Mouse (Mus musculus) CH12.LX (cell line): ENCODE measurements at regions not wholly inside any gene's neighbourhood (a gene's known extent, or its start where the extent isn't known, plus 50 kb on each side); places are given as distances from the start of the nearest gene placed in this dataset.
A peak's percentile ranks its signal among the peaks of the same experiment; 100 is the strongest.

Experiments
- DNase-seq: peaks from one replicate; pipeline ENCODE4 v3.0.0-alpha.2; 2013; ENCODE audit errors: extremely low read depth
- H3K27ac ChIP-seq: 2 replicates; pipeline ENCODE4 v1.5.1; 2012; ENCODE audit warnings: low read depth, mild to moderate bottlenecking, control low read depth, moderate library complexity; ENCODE audit not compliant: insufficient read depth
- H3K27me3 ChIP-seq: replicated peaks from 2 replicates; pipeline ENCODE3; 2012; ENCODE audit warnings: inconsistent platforms
- H3K36me3 ChIP-seq, 2 experiments: replicated peaks in 1 of 2; 2 replicates each; pipeline versions ENCODE3 to v1.6.1; 2012; ENCODE audit warnings: inconsistent platforms in 1 of 2, low read length in 1 of 2, mild to moderate bottlenecking in 1 of 2, mixed read lengths in 1 of 2, moderate library complexity in 1 of 2; ENCODE audit not compliant: control insufficient read depth in 1 of 2, insufficient read depth in 1 of 2
- H3K4me1 ChIP-seq, 2 experiments: 2 replicates each; pipeline ENCODE4 v1.6.1; 2012; ENCODE audit warnings: inconsistent platforms in 1 of 2, moderate library complexity in 1 of 2; ENCODE audit not compliant: insufficient read depth in 2 of 2, control insufficient read depth in 1 of 2
- H3K4me2 ChIP-seq: 2 replicates; pipeline ENCODE4 v1.6.1; 2012; ENCODE audit warnings: low read depth, mild to moderate bottlenecking, control low read depth; ENCODE audit not compliant: poor library complexity, insufficient read depth, severe bottlenecking
- H3K4me3 ChIP-seq, 3 experiments: fragments of 150-350 bp in 1 of 3; sonication (generic) in 1 of 3; replicated peaks in 1 of 3; 2 replicates each; pipeline versions ENCODE3 to v1.5.1; 2011 to 2012; ENCODE audit warnings: low read depth in 2 of 3, low read length in 2 of 3, mild to moderate bottlenecking in 2 of 3, moderate library complexity in 2 of 3, control low read depth in 1 of 3, improper control_type of control experiment in 1 of 3, inconsistent platforms in 1 of 3, mixed read lengths in 1 of 3; ENCODE audit not compliant: poor library complexity in 1 of 3
- H3K79me2 ChIP-seq: replicated peaks from 2 replicates; pipeline ENCODE4 v1.6.1; 2012; ENCODE audit warnings: mild to moderate bottlenecking, moderate library complexity; ENCODE audit not compliant: control insufficient read depth, poor library complexity, insufficient read depth, severe bottlenecking; ENCODE audit errors: extremely low read depth
- H3K9ac ChIP-seq: 2 replicates; pipeline ENCODE4 v1.6.1; 2012; ENCODE audit warnings: low read depth, mild to moderate bottlenecking, control low read depth, moderate library complexity; ENCODE audit not compliant: insufficient read depth
- H3K9me3 ChIP-seq: replicated peaks from 2 replicates; pipeline ENCODE3; 2012; ENCODE audit warnings: low read length, inconsistent platforms, mixed read lengths
- CTCF ChIP-seq, 2 experiments: IDR thresholded peaks in 1 of 2; conservative IDR thresholded peaks in 1 of 2; 2 replicates each; pipeline ENCODE4 v1.5.1; 2011 to 2012; ENCODE audit warnings: low read depth in 2 of 2, low read length in 2 of 2, improper control_type of control experiment in 1 of 2, inconsistent platforms in 1 of 2, mild to moderate bottlenecking in 1 of 2, moderate library complexity in 1 of 2
- E2F4 ChIP-seq: IDR thresholded peaks from 2 replicates; pipeline ENCODE4 v1.6.1; 2011; ENCODE audit warnings: low read depth, low read length, improper control_type of control experiment; ENCODE audit not compliant: insufficient replicate concordance
- EP300 ChIP-seq: IDR thresholded peaks from 2 replicates; pipeline ENCODE4 v1.6.1; 2011; ENCODE audit warnings: low read length, improper control_type of control experiment
- ETS1 ChIP-seq: conservative IDR thresholded peaks from 2 replicates; pipeline ENCODE4 v1.6.1; 2012; ENCODE audit warnings: low read depth, mild to moderate bottlenecking, inconsistent platforms, low read length, improper control_type of control experiment, moderate library complexity
- GABPA ChIP-seq: IDR thresholded peaks from 2 replicates; pipeline ENCODE4 v1.6.1; 2012; ENCODE audit warnings: low read depth, low read length, improper control_type of control experiment, inconsistent platforms; ENCODE audit not compliant: insufficient replicate concordance
- HCFC1 ChIP-seq: IDR thresholded peaks from 2 replicates; pipeline ENCODE4 v1.6.1; 2012; ENCODE audit warnings: low read depth, mild to moderate bottlenecking, inconsistent platforms, low read length, improper control_type of control experiment
- IRF4 ChIP-seq: IDR thresholded peaks from 2 replicates; pipeline ENCODE4 v1.6.1; 2014; ENCODE audit warnings: low read depth, mild to moderate bottlenecking, inconsistent platforms, low read length, improper control_type of control experiment
- JUN ChIP-seq: IDR thresholded peaks from 2 replicates; pipeline ENCODE4 v1.6.1; 2011; ENCODE audit warnings: low read depth, mild to moderate bottlenecking, low read length, improper control_type of control experiment, moderate library complexity; ENCODE audit not compliant: insufficient read depth
- JUND ChIP-seq: conservative IDR thresholded peaks from 2 replicates; pipeline ENCODE4 v1.6.1; 2011; ENCODE audit warnings: low read depth, low read length, improper control_type of control experiment
- MAX ChIP-seq: IDR thresholded peaks from 2 replicates; pipeline ENCODE4 v1.6.1; 2011; ENCODE audit warnings: low read length, improper control_type of control experiment
- MAZ ChIP-seq: IDR thresholded peaks from 2 replicates; pipeline ENCODE4 v1.6.1; 2012; ENCODE audit warnings: low read depth, mild to moderate bottlenecking, inconsistent platforms, low read length, improper control_type of control experiment, moderate library complexity
- NELFE ChIP-seq: IDR thresholded peaks from 2 replicates; pipeline ENCODE4 v1.6.1; 2011; ENCODE audit warnings: low read depth, low read length, improper control_type of control experiment
- PAX5 ChIP-seq: IDR thresholded peaks from 2 replicates; pipeline ENCODE4 v1.6.1; 2012; ENCODE audit warnings: low read length, inconsistent platforms, mixed read lengths
- POLR2A ChIP-seq: IDR thresholded peaks from 2 replicates; pipeline ENCODE4 v1.6.1; 2011; ENCODE audit warnings: low read depth, mild to moderate bottlenecking, improper control_type of control experiment, low read length
- POLR2AphosphoS2 ChIP-seq: IDR thresholded peaks from 2 replicates; pipeline ENCODE4 v1.6.1; 2011; ENCODE audit warnings: low read depth, low read length, improper control_type of control experiment
- RCOR1 ChIP-seq: conservative IDR thresholded peaks from 2 replicates; pipeline ENCODE4 v1.6.1; 2012; ENCODE audit warnings: low read depth, mild to moderate bottlenecking, inconsistent platforms, low read length, improper control_type of control experiment
- SIN3A ChIP-seq: IDR thresholded peaks from 2 replicates; pipeline ENCODE4 v1.6.1; 2012; ENCODE audit warnings: low read length, improper control_type of control experiment, inconsistent platforms
- SMC3 ChIP-seq: IDR thresholded peaks from 2 replicates; pipeline ENCODE4 v1.6.1; 2011; ENCODE audit warnings: low read depth, low read length, improper control_type of control experiment
- TBP ChIP-seq: conservative IDR thresholded peaks from 2 replicates; pipeline ENCODE4 v1.6.1; 2011; ENCODE audit warnings: low read depth, low read length, improper control_type of control experiment
- UBTF ChIP-seq: IDR thresholded peaks from 2 replicates; pipeline ENCODE4 v1.6.1; 2012; ENCODE audit warnings: low read depth, mild to moderate bottlenecking, inconsistent platforms, low read length, improper control_type of control experiment, moderate library complexity
- USF1 ChIP-seq: IDR thresholded peaks from 2 replicates; pipeline ENCODE4 v1.6.1; 2014; ENCODE audit warnings: low read depth, mild to moderate bottlenecking, inconsistent platforms, low read length, improper control_type of control experiment
- ZKSCAN1 ChIP-seq: IDR thresholded peaks from 2 replicates; pipeline ENCODE4 v1.6.1; 2012; ENCODE audit warnings: low read depth, inconsistent platforms, low read length, improper control_type of control experiment, borderline replicate concordance
- ZNF384 ChIP-seq: IDR thresholded peaks from 2 replicates; pipeline ENCODE4 v1.6.1; 2012; ENCODE audit warnings: low read depth, low read length, improper control_type of control experiment, inconsistent platforms
- dilution Hi-C: fragments of 300-500 bp; cut with MboI; formaldehyde crosslinking; loops from 2 replicates; pipeline ENCODE4 v1.14.3; 2020; ENCODE audit warnings: low sequenced_read_pairs; ENCODE audit not compliant: extremely low pct_unique_long_range_greater_than_20kb, extremely low pct_ligation_motif_present
- in situ Hi-C: fragments of 300-500 bp; cut with MboI; formaldehyde crosslinking; loops from 3 replicates; pipeline ENCODE4 v1.14.3; 2019; ENCODE audit warnings: low sequenced_read_pairs, low pct_ligation_motif_present, low pct_unique_long_range_greater_than_20kb, mixed read lengths

DNA sequence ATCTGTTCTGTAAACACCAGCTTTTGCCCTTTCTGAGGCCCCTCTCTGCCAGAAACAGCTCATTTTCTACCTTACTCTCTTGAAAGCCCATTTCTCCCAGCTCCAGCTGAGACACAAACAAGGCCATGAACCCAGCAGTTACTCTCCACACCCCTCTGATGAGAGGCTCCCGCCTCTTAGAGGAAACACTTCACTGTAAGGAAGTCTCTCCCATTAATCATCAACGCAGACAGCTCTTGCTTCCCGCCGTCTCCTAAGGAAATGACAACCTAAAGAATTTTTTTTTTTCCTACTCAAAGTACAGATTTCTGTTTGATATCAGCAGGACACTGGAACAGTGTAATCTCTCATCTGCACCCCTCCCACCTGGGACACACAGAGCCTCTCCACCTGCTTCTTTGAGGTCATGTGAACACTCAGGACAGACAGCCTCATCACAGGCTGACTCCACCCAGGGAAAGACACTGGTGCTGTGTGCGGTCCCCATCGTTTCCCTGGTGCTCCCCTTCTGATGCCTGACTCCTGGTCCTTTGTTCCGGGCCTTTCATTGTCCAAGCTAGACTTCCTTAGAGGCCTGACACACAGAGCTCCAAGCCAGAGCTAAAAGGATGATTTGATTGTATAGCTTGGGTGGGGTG, 106.0 kb upstream of the Pmepa1 start:
- Histone ChIP-seq H3K4me1 (peaks cover 23 to 59% of the 10 kb centered on the region in 2 experiments), H3K79me2 (no peaks in the 10 kb centered on the region), H3K27me3 (no peaks in the 10 kb centered on the region), H3K4me3 (no peak overlapping the region), H3K27ac (no peak overlapping the region), H3K36me3 (no peaks in the 10 kb centered on the region), H3K9me3 (peaks cover 7% of the 10 kb centered on the region), H3K4me2 (no peak overlapping the region), H3K9ac (no peak overlapping the region)
- TF ChIP-seq JUN = no peak
- dilution Hi-C loops (no loop called here), in situ Hi-C loops (no loop called here)
- DNase-seq = no peak

DNA sequence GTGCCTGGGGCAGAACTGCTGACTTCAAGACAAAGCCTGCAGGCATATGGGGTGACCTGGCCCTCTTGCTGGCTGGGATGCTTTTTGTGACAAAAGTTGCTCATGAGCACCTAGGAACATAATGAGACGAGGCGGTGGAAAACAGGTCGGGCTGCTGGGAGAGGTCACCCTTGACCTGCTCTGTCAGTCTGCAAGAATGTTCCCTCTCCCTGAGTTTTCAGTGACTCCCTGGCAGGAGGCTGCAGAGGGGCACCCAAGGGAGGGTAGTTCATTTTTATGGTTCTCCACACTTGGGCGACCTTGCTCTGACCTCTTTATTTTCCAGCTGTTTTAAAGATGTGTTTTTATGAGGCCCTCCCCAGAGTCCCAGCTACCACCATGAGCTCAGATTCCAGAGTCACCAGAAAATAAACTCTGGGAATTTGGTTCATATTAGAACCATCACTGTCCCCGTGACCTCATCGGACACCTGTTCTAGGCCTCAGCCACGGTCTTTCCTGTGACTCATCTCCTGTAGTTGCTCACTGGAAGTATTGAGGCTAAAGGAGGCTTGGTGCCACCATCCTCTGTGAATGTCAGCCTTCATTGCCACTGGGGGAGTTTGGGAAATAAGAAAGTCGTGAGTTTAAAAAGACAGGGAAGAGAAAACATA, 108.7 kb upstream of the Pmepa1 start:
- H3K27me3 ChIP-seq = no peaks in the 10 kb centered on the region
- H3K4me3 ChIP-seq = no peak overlapping the region
- peak overlapping the region; percentile 97 for H3K27ac ChIP-seq
- no peaks in the 10 kb centered on the region for H3K79me2 ChIP-seq
- dilution Hi-C loops = no loop called here
- in situ Hi-C loops = no loop called here
- H3K4me2 ChIP-seq = 0 out of 2 replicates have a peak overlapping the region, but pooled peaks have one; percentile 35
- peaks cover 24% of the 10 kb centered on the region for H3K9me3 ChIP-seq
- H3K36me3 ChIP-seq = peaks cover 0 to 2% of the 10 kb centered on the region in 2 experiments
- no peak for TF ChIP-seq PAX5
- peak; percentile 65 for TF ChIP-seq JUN
- TF ChIP-seq ETS1 = peak; percentile 38
- TF ChIP-seq EP300 = peak; percentile 6; the same call in 1 of the 2 replicates
- TF ChIP-seq JUND = peak; percentile 9; the same call in 1 of the 2 replicates
- peak overlapping the region; percentile 27; the same call in 1 of the 2 replicates for H3K9ac ChIP-seq
- H3K4me1 ChIP-seq = peaks cover 38 to 69% of the 10 kb centered on the region in 2 experiments
- DNase-seq = peak; percentile 59

DNA sequence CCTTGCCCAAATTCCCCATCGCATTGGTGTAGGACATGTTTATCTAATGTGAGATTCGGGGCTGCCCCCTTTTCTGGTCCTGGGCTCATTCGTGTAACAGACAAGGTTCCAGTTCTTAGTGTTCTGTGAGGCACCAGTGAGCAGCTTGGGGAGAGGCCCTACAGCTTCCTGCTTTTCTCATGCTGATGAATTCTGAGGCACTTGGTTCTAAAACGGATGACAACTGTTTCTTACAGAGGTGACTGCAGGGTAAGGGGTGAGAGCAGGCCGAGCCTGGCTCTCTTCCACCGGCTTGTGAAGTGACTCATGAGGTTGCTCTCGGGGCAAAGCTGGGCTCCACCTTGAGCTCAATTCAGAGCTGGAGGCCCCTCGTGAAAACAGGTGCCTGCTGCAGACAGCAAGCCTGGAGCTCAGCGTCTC, 109.4 kb upstream of the Pmepa1 start:
- Histone ChIP-seq H3K27ac (peak overlapping the region; percentile 97), H3K4me2 (peak overlapping the region; percentile 35), H3K4me3 (peak overlapping the region in 1 of 3 experiments; percentile 1), H3K79me2 (no peaks in the 10 kb centered on the region), H3K4me1 (peaks cover 38 to 62% of the 10 kb centered on the region in 2 experiments), H3K27me3 (no peaks in the 10 kb centered on the region), H3K9ac (peak overlapping the region; percentile 27), H3K36me3 (peaks cover 0 to 2% of the 10 kb centered on the region in 2 experiments), H3K9me3 (peaks cover 25% of the 10 kb centered on the region)
- peak; percentile 92 for DNase-seq
- in situ Hi-C loops (no loop called here), dilution Hi-C loops (no loop called here)
- TF ChIP-seq ZNF384 (no peak), TBP (0 out of 2 replicates have a peak, but pooled peaks have one; percentile 44), POLR2AphosphoS2 (no peak), CTCF (conservative IDR thresholded peaks at IDR 0.05 in 1 of 2, IDR thresholded peaks at IDR 0.05 in 1 of 2; ENCODE audit: low read depth in 2 of 2, low read length in 2 of 2) (no peak), GABPA (no peak), ETS1 (peak; percentile 84), E2F4 (no peak), SMC3 (peak; percentile 20), MAX (peak; percentile 44; the same call in 1 of the 2 replicates), SIN3A (no peak), NELFE (no peak), HCFC1 (no peak), RCOR1 (no peak), UBTF (peak; percentile 86), PAX5 (no peak), POLR2A (no peak; the same call in 1 of the 2 replicates), ZKSCAN1 (no peak), USF1 (no peak), IRF4 (peak; percentile 90), MAZ (peak; percentile 55; the same call in 1 of the 2 replicates)
